Mouse (Mus musculus): ENCODE measurements at regions not wholly inside any gene's neighbourhood (a gene's known extent, or its start where the extent isn't known, plus 50 kb on each side); places are given as distances from the start of the nearest gene placed in this dataset.
"Not testable (repeated sequence)": the region's sequence is repeated elsewhere in the genome, so short reads cannot be mapped to it uniquely, and the experiment has no call there.

DNA sequence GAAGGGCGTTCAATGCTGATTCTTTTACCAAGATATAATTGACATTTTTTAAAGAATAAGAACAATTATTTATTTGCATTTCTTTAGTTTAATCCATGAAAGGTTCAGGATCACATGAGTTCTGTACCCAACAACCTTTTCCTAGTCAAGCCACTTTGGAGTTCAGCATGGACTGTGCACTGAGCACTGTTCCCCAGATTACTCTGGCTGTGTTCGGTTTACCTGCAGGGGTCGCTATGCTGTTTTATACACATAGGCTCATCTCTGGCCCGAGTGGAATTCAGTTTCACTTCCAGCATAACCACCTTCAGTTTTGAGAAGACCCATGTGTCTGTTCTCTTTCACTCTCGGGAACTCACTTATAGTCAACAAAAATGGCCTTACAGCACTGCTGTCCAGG lies 93.5 kb upstream of the Smarcad1 start:
- TF ChIP-seq CTCF (IDR thresholded peaks at IDR 0.05; ENCODE audit: low read depth); EP300 (optimal IDR thresholded peaks at IDR 0.05): not testable (repeated sequence)

Measured in stomach, postnatal 0 days (tissue).